Mouse (Mus musculus) limb, embryonic 12.5 days (tissue): ENCODE results near the gene Glra1. TPM values are rescaled to one million over a fixed set of nuclear protein-coding genes. Genes with fewer than 3 reads are reported as not detected.

Experiments used
- ATAC-seq: fragments of 200-750 bp; cut with Nextera tagmentation; 2 replicates; pipeline ENCODE4 v1.8.0; 2017; ENCODE audit warnings: low read depth, moderate TSS enrichment; ENCODE audit not compliant: insufficient number of reproducible peaks, insufficient read depth, low FRiP score, low TSS enrichment
- H3K27ac ChIP-seq: fragments of 300-500 bp; sonication (generic); 2 replicates; pipeline ENCODE4 v1.5.1; 2016; ENCODE audit warnings: mild to moderate bottlenecking, moderate library complexity
- H3K27me3 ChIP-seq: fragments of 300-500 bp; sonication (generic); 2 replicates; pipeline ENCODE4 v1.6.1; 2016; ENCODE audit warnings: mild to moderate bottlenecking, moderate library complexity
- H3K36me3 ChIP-seq: fragments of 300-500 bp; sonication (generic); 2 replicates; pipeline ENCODE4 v1.6.1; 2016; ENCODE audit warnings: mild to moderate bottlenecking, moderate library complexity
- H3K4me1 ChIP-seq: fragments of 300-500 bp; sonication (generic); replicated peaks from 2 replicates; pipeline ENCODE4 v1.6.1; 2016
- H3K4me2 ChIP-seq: fragments of 300-500 bp; sonication (generic); 2 replicates; pipeline ENCODE4 v1.6.1; 2016; ENCODE audit warnings: mild to moderate bottlenecking, moderate library complexity
- H3K4me3 ChIP-seq: fragments of 300-500 bp; sonication (generic); replicated peaks from 2 replicates; pipeline ENCODE4 v1.5.1; 2016; ENCODE audit warnings: mild to moderate bottlenecking
- H3K9ac ChIP-seq: fragments of 300-500 bp; sonication (generic); replicated peaks from 2 replicates; pipeline ENCODE4 v1.6.1; 2016; ENCODE audit warnings: mild to moderate bottlenecking, moderate library complexity
- H3K9me3 ChIP-seq: fragments of 300-500 bp; sonication (generic); 2 replicates; pipeline ENCODE4 v1.6.1; 2016; ENCODE audit warnings: mild to moderate bottlenecking, moderate library complexity
- WGBS: fragments of 180-500 bp; shearing (Covaris S2); methylation state at CpG from one replicate; pipeline ENCODE4 v1.1.7; 2016; 5-methylcytosine and 5-hydroxymethylcytosine counted together
- polyA plus RNA-seq: library from polyadenylated mRNA; unstranded; fragments of >200 nt; fragmentation: Nextera tagmentation; extraction: Ambion mirVana; gene quantifications from 2 replicates; pipeline ENCODE4 v1.2.1, GENCODE M21; 2016

Gene Glra1
- polyA plus RNA-seq, 1 experiment from 2014 or later: not detected

DNA sequence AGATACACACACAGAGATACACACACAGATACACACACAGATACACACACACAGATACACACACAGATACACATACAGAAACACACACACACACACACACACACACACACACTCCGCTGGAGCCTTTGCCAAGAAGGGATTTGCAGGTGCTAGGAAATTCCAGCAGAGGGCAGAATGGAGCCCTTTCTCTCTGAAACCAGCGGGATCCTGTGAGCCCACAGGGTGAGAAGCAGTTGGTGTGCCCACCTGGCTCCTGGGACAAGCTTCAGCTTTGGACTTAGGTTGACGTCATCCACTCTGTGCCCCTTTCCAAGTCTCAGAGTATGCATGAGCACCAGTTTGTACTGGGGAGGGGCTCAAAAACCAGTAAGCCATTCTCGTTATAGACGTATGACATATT is 96.6 kb downstream of the Glra1 start:
- 58% methylated on average over 5 of the region's 5 CpGs for WGBS
- Histone ChIP-seq H3K9me3 (no peaks in the 10 kb centered on the region), H3K27me3 (no peaks in the 10 kb centered on the region), H3K27ac (no peak overlapping the region), H3K4me2 (no peak overlapping the region), H3K36me3 (no peaks in the 10 kb centered on the region), H3K4me1 (no peaks in the 10 kb centered on the region), H3K4me3 (no peak overlapping the region), H3K9ac (no peak overlapping the region)
- no peak for ATAC-seq

- no peak overlapping the region for H3K9ac ChIP-seq
- H3K4me3 ChIP-seq: no peak overlapping the region
- peaks cover 26% of the 10 kb centered on the region for H3K36me3 ChIP-seq
- no peak overlapping the region for H3K4me2 ChIP-seq
- H3K4me1 ChIP-seq: no peaks in the 10 kb centered on the region
- WGBS: 92% methylated on average over 3 of the region's 3 CpGs
- H3K27ac ChIP-seq: no peak overlapping the region
- H3K27me3 ChIP-seq: no peaks in the 10 kb centered on the region
- no peaks in the 10 kb centered on the region for H3K9me3 ChIP-seq
- ATAC-seq: no peak
Measured at GRCm38 (mm10) chr11:55505485-55505884, 102.5 kb downstream of the Glra1 start.

- Histone ChIP-seq H3K4me3 (no peak overlapping the region), H3K9ac (no peak overlapping the region), H3K9me3 (no peaks in the 10 kb centered on the region), H3K27me3 (no peaks in the 10 kb centered on the region), H3K27ac (no peak overlapping the region), H3K36me3 (peaks cover 51% of the 10 kb centered on the region), H3K4me1 (no peaks in the 10 kb centered on the region), H3K4me2 (no peak overlapping the region)
- no peak for ATAC-seq
- WGBS: 75% methylated on average over 5 of the region's 5 CpGs
Measured at GRCm38 (mm10) chr11:55502886-55503285, 105.1 kb downstream of the Glra1 start.

GRCm38 (mm10) chr11:55501955-55502531 is 106.0 kb downstream of the Glra1 start:
- no peaks in the 10 kb centered on the region for H3K27me3 ChIP-seq
- WGBS: 86% methylated on average over 8 of the region's 8 CpGs
- H3K9me3 ChIP-seq: no peaks in the 10 kb centered on the region
- H3K4me1 ChIP-seq: no peaks in the 10 kb centered on the region
- H3K4me2 ChIP-seq: no peak overlapping the region
- H3K9ac ChIP-seq: no peak overlapping the region
- H3K4me3 ChIP-seq: no peak overlapping the region
- 0 out of 2 replicates have a peak overlapping the region, but pooled peaks have one; percentile 17 for H3K27ac ChIP-seq
- peaks cover 59% of the 10 kb centered on the region for H3K36me3 ChIP-seq
- ATAC-seq: no peak

- Histone ChIP-seq H3K4me1 (no peaks in the 10 kb centered on the region), H3K27ac (no peak overlapping the region), H3K4me3 (no peak overlapping the region), H3K9ac (no peak overlapping the region), H3K27me3 (no peaks in the 10 kb centered on the region), H3K36me3 (peaks cover 98% of the 10 kb centered on the region), H3K4me2 (no peak overlapping the region), H3K9me3 (no peaks in the 10 kb centered on the region)
- 66% methylated on average over 5 of the region's 5 CpGs for WGBS
- no peak for ATAC-seq
Measured at GRCm38 (mm10) chr11:55497885-55498284, 110.1 kb downstream of the Glra1 start.

- H3K4me3 ChIP-seq: no peak overlapping the region
- no peak overlapping the region for H3K27ac ChIP-seq
- H3K4me2 ChIP-seq: no peak overlapping the region
- no peaks in the 10 kb centered on the region for H3K27me3 ChIP-seq
- no peaks in the 10 kb centered on the region for H3K9me3 ChIP-seq
- WGBS: 85% methylated on average over 6 of the region's 6 CpGs
- no peaks in the 10 kb centered on the region for H3K4me1 ChIP-seq
- H3K9ac ChIP-seq: no peak overlapping the region
- H3K36me3 ChIP-seq: peaks cover 99% of the 10 kb centered on the region
- ATAC-seq: no peak
Measured at GRCm38 (mm10) chr11:55496158-55496557, 111.8 kb downstream of the Glra1 start.

GRCm38 (mm10) chr11:55485443-55485842 is 122.6 kb downstream of the Glra1 start:
- Histone ChIP-seq H3K4me3 (no peak overlapping the region), H3K4me2 (no peak overlapping the region), H3K9ac (no peak overlapping the region), H3K4me1 (no peaks in the 10 kb centered on the region), H3K9me3 (no peaks in the 10 kb centered on the region), H3K36me3 (peaks cover 89% of the 10 kb centered on the region), H3K27me3 (no peaks in the 10 kb centered on the region), H3K27ac (no peak overlapping the region)
- 96% methylated on average over 7 of the region's 7 CpGs for WGBS
- ATAC-seq: no peak

DNA sequence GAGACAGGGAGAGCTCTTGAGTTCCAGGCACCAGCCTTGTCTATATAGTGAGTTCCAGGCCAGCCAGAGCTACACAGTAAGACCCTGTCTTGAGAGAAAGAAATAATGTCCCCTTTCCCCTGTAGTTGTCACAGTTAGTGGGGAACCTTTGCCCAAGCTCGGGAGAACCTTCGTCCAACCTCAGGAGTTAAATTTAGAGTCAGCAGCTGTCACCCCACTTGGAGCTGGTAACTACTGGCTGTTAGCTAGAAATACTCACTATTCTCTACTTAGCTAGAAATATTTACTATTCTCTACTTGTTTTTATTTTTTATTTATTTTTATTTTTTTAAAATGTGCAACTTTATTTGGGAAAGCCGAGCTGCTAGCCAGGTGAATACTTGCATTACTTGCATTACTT is 134.8 kb downstream of the Glra1 start:
- Histone ChIP-seq H3K36me3 (peaks cover 37% of the 10 kb centered on the region), H3K27ac (no peak overlapping the region), H3K4me2 (no peak overlapping the region), H3K9ac (no peak overlapping the region), H3K27me3 (no peaks in the 10 kb centered on the region), H3K9me3 (no peaks in the 10 kb centered on the region), H3K4me1 (peaks cover 15% of the 10 kb centered on the region), H3K4me3 (no peak overlapping the region)
- whole genome bisulfite sequencing: 95% methylated on average over 3 of the region's 3 CpGs
- no peak for ATAC-seq

DNA sequence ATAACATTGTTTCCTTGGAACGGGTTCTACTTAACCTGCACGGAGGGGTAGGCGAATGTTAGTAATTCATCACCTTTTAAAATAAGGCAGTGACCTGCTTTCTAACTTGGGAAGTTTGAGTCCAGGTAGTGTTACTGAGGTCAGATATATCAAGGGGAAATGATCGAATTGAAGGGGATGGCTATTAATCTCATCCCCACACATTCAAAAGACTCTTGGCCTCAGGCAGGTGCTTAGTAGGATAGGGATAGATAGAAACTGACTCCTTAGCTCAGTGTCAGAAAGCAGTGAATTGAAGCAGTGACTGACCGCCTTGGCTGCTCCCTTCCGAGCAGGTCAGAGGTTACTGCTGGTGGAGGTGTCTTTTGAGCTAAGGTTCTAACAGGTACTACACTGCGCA is 136.5 kb downstream of the Glra1 start:
- peaks cover 16% of the 10 kb centered on the region for H3K4me1 ChIP-seq
- WGBS: 94% methylated on average over 7 of the region's 7 CpGs
- peak overlapping the region; percentile 71 for H3K4me2 ChIP-seq
- peak overlapping the region; percentile 99; the same call in 1 of the 2 replicates for H3K9ac ChIP-seq
- H3K27me3 ChIP-seq: no peaks in the 10 kb centered on the region
- no peak for ATAC-seq
- H3K27ac ChIP-seq: no peak overlapping the region
- H3K36me3 ChIP-seq: peaks cover 37% of the 10 kb centered on the region
- H3K9me3 ChIP-seq: no peaks in the 10 kb centered on the region
- peak overlapping the region; percentile 98 for H3K4me3 ChIP-seq

GRCm38 (mm10) chr11:55470761-55471160 is 137.2 kb downstream of the Glra1 start:
- H3K9me3 ChIP-seq: no peaks in the 10 kb centered on the region
- H3K4me2 ChIP-seq: peak overlapping the region; percentile 71
- no peak overlapping the region for H3K27ac ChIP-seq
- H3K27me3 ChIP-seq: no peaks in the 10 kb centered on the region
- peaks cover 16% of the 10 kb centered on the region for H3K4me1 ChIP-seq
- H3K36me3 ChIP-seq: peaks cover 37% of the 10 kb centered on the region
- H3K4me3 ChIP-seq: peak overlapping the region; percentile 98
- peak overlapping the region; percentile 99 for H3K9ac ChIP-seq
- ATAC-seq: no peak
- WGBS: 64% methylated on average over 8 of the region's 8 CpGs

- peaks cover 16% of the 10 kb centered on the region for H3K4me1 ChIP-seq
- H3K4me3 ChIP-seq: peak overlapping the region; percentile 98
- peak; percentile 2; the same call in 1 of the 2 replicates for ATAC-seq
- under 1% methylated on average over 46 of the region's 46 CpGs for WGBS
- peak overlapping the region; percentile 99 for H3K9ac ChIP-seq
- no peaks in the 10 kb centered on the region for H3K27me3 ChIP-seq
- peak overlapping the region; percentile 71 for H3K4me2 ChIP-seq
- H3K27ac ChIP-seq: peak overlapping the region; percentile 92
- peaks cover 37% of the 10 kb centered on the region for H3K36me3 ChIP-seq
- H3K9me3 ChIP-seq: no peaks in the 10 kb centered on the region
Measured at GRCm38 (mm10) chr11:55469923-55470691, 137.9 kb downstream of the Glra1 start.
